Mouse (Mus musculus): ENCODE measurements at regions not wholly inside any gene's neighbourhood (a gene's known extent, or its start where the extent isn't known, plus 50 kb on each side); places are given as distances from the start of the nearest gene placed in this dataset.

- no peak for DNase-seq (ENCODE audit: low spot score)
Measured at GRCm38 (mm10) chr8:35321270-35321865, 444.2 kb upstream of the Gm19410 start.

- no peak for DNase-seq (ENCODE audit: low spot score)
Measured at GRCm38 (mm10) chr8:35323180-35323975, 442.2 kb upstream of the Gm19410 start.

Data from c-Kit-positive CD71-positive TER-119-positive erythroid progenitor cells, embryonic 14.5 days (primary cell).